Mouse (Mus musculus) embryonic fibroblast, embryonic 13.5 days (primary cell): ENCODE measurements at regions not wholly inside any gene's neighbourhood (a gene's known extent, or its start where the extent isn't known, plus 50 kb on each side); places are given as distances from the start of the nearest gene placed in this dataset.

Source experiments
- H3K27ac ChIP-seq: 2 replicates; pipeline ENCODE4 v1.5.1; 2012; ENCODE audit warnings: low read length, control low read depth, inconsistent platforms; ENCODE audit not compliant: insufficient read depth
- H3K4me1 ChIP-seq: 2 replicates; pipeline ENCODE4 v1.6.1; 2011; ENCODE audit warnings: low read length; ENCODE audit not compliant: control insufficient read depth, insufficient read depth
- H3K4me3 ChIP-seq: 2 replicates; pipeline ENCODE4 v1.5.1; 2011; ENCODE audit warnings: mild to moderate bottlenecking, control low read depth, low read length; ENCODE audit not compliant: insufficient read depth
- CTCF ChIP-seq: IDR thresholded peaks from 2 replicates; pipeline ENCODE4 v1.5.1; 2011; ENCODE audit warnings: mild to moderate bottlenecking, control low read depth, low read length, moderate library complexity, borderline replicate concordance; ENCODE audit not compliant: insufficient read depth
- POLR2A ChIP-seq: IDR thresholded peaks from 2 replicates; pipeline ENCODE4 v1.6.1; 2011; ENCODE audit warnings: low read depth, mild to moderate bottlenecking, control low read depth, low read length, moderate library complexity

GRCm38 (mm10) chr3:20984146-20984545, 617.2 kb upstream of the Agtr1b start:
- Histone ChIP-seq H3K4me1 (no peaks in the 10 kb centered on the region; the same call in 1 of the 2 replicates), H3K4me3 (no peak overlapping the region), H3K27ac (no peak overlapping the region)
- TF ChIP-seq POLR2A: no peak
- TF ChIP-seq CTCF: no peak

- peak overlapping the region; percentile 32; the same call in 1 of the 2 replicates for H3K27ac ChIP-seq
- TF ChIP-seq CTCF: no peak
- no peak for TF ChIP-seq POLR2A
- H3K4me3 ChIP-seq: no peak overlapping the region
- H3K4me1 ChIP-seq: no peaks in the 10 kb centered on the region
Measured at GRCm38 (mm10) chr3:20973077-20973476, 606.1 kb upstream of the Agtr1b start.
